Mouse (Mus musculus) liver, embryonic 14.5 days (tissue): ENCODE measurements around the gene Cnppd1.

Experiments
- CTCF ChIP-seq: IDR thresholded peaks from 2 replicates; pipeline ENCODE4 v1.5.1; 2016; ENCODE audit warnings: antibody characterized with exemption, low read depth, control low read depth
- EP300 ChIP-seq: IDR thresholded peaks from 2 replicates; pipeline ENCODE4 v1.6.1; 2016; ENCODE audit warnings: antibody characterized with exemption, low read depth

DNA sequence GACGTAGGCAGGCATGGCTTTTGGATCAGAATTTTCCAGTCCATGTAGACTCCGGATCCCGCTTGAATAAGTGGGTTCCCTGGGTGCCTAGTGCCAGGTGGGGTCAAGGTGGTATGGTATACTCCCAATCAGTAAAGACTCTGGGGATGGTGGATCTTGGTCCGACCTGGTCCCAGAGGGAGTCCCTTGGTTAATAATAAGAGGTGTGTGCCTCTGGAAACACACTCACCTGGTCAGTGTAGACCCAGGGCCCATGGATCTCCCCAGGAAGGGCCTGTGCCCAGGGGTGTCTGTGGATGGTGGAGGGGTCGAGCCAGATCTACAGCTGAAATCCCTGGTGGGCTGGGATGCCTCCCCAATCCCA is 48.7 kb upstream of the Cnppd1 start:
- TF ChIP-seq CTCF: no peak
- TF ChIP-seq EP300: no peak
